ENCODE assay signal across 8 mouse cellular contexts in genomic region chr19:53141251-53142072, GRCm38 (mm10). TPM values are rescaled to one million over a fixed set of nuclear protein-coding genes. Genes with fewer than 3 reads are reported as not detected.
DNase-seq lines count a peak whose midpoint lies in the region; ATAC-seq and TF ChIP-seq lines count a peak whose summit lies in the region.

No protein-coding gene starts in this region.

- no peak overlapping the region for H3K27ac ChIP-seq in ES-E14 (ENCODE audit: insufficient read depth, low read depth, low read length, poor library complexity, severe bottlenecking)
- peak overlapping the region; percentile 89 for H3K27ac ChIP-seq in hindbrain, embryonic 10.5 days
- peak overlapping the region; percentile 98 for H3K27ac ChIP-seq in lung, embryonic 16.5 days (ENCODE audit: low read length)

- in situ Hi-C loops in ES-E14 (cut with MboI; ENCODE audit: low sequenced_read_pairs in 2 of 2, unreplicated experiment in 2 of 2), result no loop called here

- H3K4me1 ChIP-seq in ES-E14 (ENCODE audit: control insufficient read depth in 2 of 2, insufficient read depth in 2 of 2, low read length in 2 of 2, poor library complexity in 1 of 2), result peaks cover 3 to 5% of the 10 kb centered on the region in 2 experiments; a peak in 1 of 4 replicates
- peaks cover 47% of the 10 kb centered on the region for H3K4me1 ChIP-seq in hindbrain, embryonic 10.5 days (replicated peaks)
- peaks cover 26% of the 10 kb centered on the region for H3K4me1 ChIP-seq in lung, embryonic 16.5 days (replicated peaks; ENCODE audit: control insufficient read depth, insufficient read depth, low read length)

- ATAC-seq in lung, embryonic 16.5 days (ENCODE audit: low read depth), result peak; percentile 11

- H3K36me3 ChIP-seq in ES-E14 (ENCODE audit: control insufficient read depth, insufficient read depth, low read length, poor library complexity, severe bottlenecking), result no peaks in the 10 kb centered on the region
- no peaks in the 10 kb centered on the region for H3K36me3 ChIP-seq in hindbrain, embryonic 10.5 days
- H3K36me3 ChIP-seq in lung, embryonic 16.5 days (ENCODE audit: control insufficient read depth, insufficient read depth, low read length), result no peaks in the 10 kb centered on the region

- 2% methylated on average over 23 of the region's 23 CpGs for WGBS in hindbrain, embryonic 10.5 days
- WGBS in lung, embryonic 16.5 days, result under 1% methylated on average over 23 of the region's 23 CpGs

- peak overlapping the region; percentile 83 for H3K4me2 ChIP-seq in lung, embryonic 16.5 days (ENCODE audit: low read depth, low read length)

- peaks cover 29% of the 10 kb centered on the region for H3K27me3 ChIP-seq in hindbrain, embryonic 10.5 days (ENCODE audit: insufficient read depth, poor library complexity, severe bottlenecking)
- no peaks in the 10 kb centered on the region for H3K27me3 ChIP-seq in lung, embryonic 16.5 days (ENCODE audit: control insufficient read depth, insufficient read depth, low read depth, low read length)

- peak overlapping the region; percentile 73 to 89 for H3K4me3 ChIP-seq in ES-E14 (ENCODE audit: insufficient read depth in 1 of 2, low read depth in 1 of 2, low read length in 2 of 2, poor library complexity in 1 of 2, severe bottlenecking in 1 of 2)
- H3K4me3 ChIP-seq in hindbrain, embryonic 10.5 days, result peak overlapping the region; percentile 95
- H3K4me3 ChIP-seq in lung, embryonic 16.5 days (ENCODE audit: low read length), result peak overlapping the region; percentile 60

- no peak for DNase-seq in ES-E14 (ENCODE audit: low read depth, low spot score)
- DNase-seq in cerebellum, adult 18-20 months, result peak; percentile 68 to 71
- DNase-seq in frontal cortex, postnatal 10 days (ENCODE audit: low spot score in 2 of 2), result peak; percentile 58 to 61
- DNase-seq in hindbrain, embryonic 10.5 days (ENCODE audit: low spot score), result peak; percentile 49
- DNase-seq in layer of hippocampus, postnatal 14 days (ENCODE audit: low spot score in 2 of 2), result peak; percentile 55 to 59
- DNase-seq in ovary, postnatal 10 days (ENCODE audit: low spot score), result peak; percentile 27
- peak; percentile 70 for DNase-seq in thymus, postnatal 14 days

- peak overlapping the region; percentile 61 for H3K9ac ChIP-seq in ES-E14 (ENCODE audit: insufficient read depth, low read depth, low read length, poor library complexity, severe bottlenecking)
- peak overlapping the region; percentile 83 for H3K9ac ChIP-seq in lung, embryonic 16.5 days (ENCODE audit: low read length)

- H3K9me3 ChIP-seq in ES-E14 (ENCODE audit: control insufficient read depth, insufficient read depth, low read depth, low read length), result no peaks in the 10 kb centered on the region
- 0 out of 2 replicates have a peak, but pooled peaks cover 3% of the 10 kb centered on the region for H3K9me3 ChIP-seq in hindbrain, embryonic 10.5 days
- H3K9me3 ChIP-seq in lung, embryonic 16.5 days (ENCODE audit: control insufficient read depth, low read length), result no peaks in the 10 kb centered on the region

TF ChIP-seq in ES-E14, 5 proteins besides CTCF, POLR2A, EP300 and RAD21:
- TF ChIP-seq MAFK (IDR thresholded peaks at IDR 0.05; ENCODE audit: insufficient read depth, low read depth, low read length), result no peak
- no peak for TF ChIP-seq ZC3H11A (IDR thresholded peaks at IDR 0.05; ENCODE audit: borderline replicate concordance, low read depth, low read length)
- TF ChIP-seq ZNF384 (IDR thresholded peaks at IDR 0.05; ENCODE audit: low read depth, low read length), result no peak
- no peak for TF ChIP-seq CHD2 (IDR thresholded peaks at IDR 0.05; ENCODE audit: low read depth, low read length)
- TF ChIP-seq HCFC1 (IDR thresholded peaks at IDR 0.05; ENCODE audit: borderline replicate concordance, insufficient read depth, low read length), result no peak

RNA-seq across cellular contexts. Expression of gene Add3, which starts 1.2 kb away (rescaled TPM):
- 8.5 and 11.8 TPM in 2 replicates for total RNA-seq in ES-E14 (2012; rRNA removed)
- polyA plus RNA-seq in hindbrain, embryonic 10.5 days (2016; fragmentation: Nextera tagmentation; extraction: Ambion mirVana), result 45.9 and 56.5 TPM in 2 replicates
- 100 to 1,000 TPM; 119 to 124 TPM for total RNA-seq in layer of hippocampus, postnatal 14 days (2021)
- 91.3 and 101 TPM in 2 replicates for polyA plus RNA-seq in lung, embryonic 16.5 days (2015; fragmentation: Nextera tagmentation; extraction: Ambion mirVana)
